Mouse (Mus musculus) 3T3-L1 (cell line): ENCODE measurements around the gene Irgc1.

Source experiments
- DNase-seq: peaks from one replicate; pipeline ENCODE4 v3.0.0-alpha.2; 2015; ENCODE audit warnings: low read depth, low spot score

Gene Irgc1

GRCm38 (mm10) chr7:24472442-24472841, 20.3 kb upstream of the Irgc1 start:
- DNase-seq: peak; percentile 11

DNA sequence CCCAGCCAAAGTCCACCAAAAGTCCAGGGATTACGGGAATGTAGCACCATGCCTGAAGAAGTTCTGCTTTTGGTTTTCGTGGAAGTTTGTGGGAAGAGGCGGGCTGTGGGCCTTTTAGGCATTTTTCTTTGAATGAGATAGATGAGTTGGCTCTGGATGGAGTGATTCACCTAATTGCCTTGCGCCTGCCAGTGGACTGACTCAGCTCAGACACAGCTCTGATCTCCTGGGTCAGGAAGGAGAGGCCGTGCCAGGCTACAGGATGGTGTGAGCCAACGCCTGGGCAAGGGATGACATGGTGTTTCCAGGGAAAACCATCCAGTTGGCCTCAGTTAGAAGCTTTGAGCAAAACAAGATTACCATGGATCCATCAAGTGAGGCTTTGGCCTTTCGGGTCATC, 18.3 kb upstream of the Irgc1 start:
- peak; percentile 97 for DNase-seq

- DNase-seq: peak; percentile 42
Measured at GRCm38 (mm10) chr7:24469126-24469525, 17.0 kb upstream of the Irgc1 start.

DNA sequence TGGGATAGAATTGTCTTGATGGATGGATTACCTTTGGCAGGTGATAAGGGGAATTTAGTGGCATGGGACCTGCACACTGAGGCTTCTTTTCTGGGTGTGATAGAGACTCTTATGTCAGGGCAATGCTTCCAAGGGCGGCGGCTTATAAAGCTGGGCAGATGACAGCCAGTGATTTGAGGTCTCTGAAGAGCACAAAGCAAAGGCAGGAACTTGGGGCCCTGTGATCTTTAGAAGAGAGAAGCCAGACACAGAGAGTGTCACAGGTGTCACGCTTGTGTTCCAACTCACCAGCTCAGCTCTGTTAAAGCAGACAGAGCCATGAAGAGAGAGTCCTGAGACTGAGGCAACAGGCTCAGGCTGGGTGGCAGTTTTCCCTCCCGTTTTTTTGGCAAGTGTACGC, 15.8 kb upstream of the Irgc1 start:
- no peak for DNase-seq

GRCm38 (mm10) chr7:24466835-24467234, 14.7 kb upstream of the Irgc1 start:
- DNase-seq: no peak

DNA sequence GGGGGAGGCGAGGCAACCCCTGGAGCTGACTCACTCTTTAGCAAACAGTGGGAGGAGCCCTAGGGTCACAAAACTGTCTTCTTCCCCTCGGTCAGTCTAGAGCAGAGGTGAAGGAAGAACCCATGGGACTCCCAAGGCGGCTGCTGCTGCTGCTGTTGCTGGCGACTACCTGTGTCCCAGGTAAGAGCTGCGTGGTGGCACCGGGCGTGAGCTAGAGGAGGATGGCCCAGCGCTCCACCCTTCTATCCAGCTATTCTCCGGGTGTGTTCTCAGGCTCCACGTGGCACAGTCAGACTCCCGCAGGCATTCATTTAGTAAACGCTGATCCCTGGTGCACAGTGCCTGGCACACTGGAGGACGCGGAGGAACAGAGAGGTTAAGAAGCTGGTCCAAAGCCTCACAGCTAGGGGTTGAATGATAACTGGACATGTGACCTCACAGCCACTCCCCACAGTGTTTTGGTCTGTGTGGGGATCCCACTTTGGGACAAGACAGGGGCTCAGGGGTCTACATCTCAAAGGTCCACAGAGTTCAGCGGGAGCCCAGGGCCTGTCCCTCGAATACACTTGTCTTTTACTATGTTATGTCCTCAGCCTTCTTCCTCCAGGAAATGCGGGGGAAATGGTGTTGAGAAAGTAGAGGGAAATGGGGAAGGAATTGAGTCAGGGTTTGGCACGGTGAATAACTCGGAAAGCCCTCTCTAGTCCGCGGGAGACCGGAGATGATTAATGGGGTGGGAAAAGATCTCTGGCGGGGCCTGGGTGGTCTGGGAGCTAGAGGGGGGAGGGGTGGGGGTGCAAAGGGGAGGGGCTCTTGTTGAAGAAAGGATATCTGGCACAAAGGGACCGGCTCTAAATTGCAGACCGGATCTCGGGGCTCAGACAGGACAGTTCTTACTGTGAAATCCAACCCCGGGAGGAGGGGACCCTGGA, 10.6 kb upstream of the Irgc1 start, which contains the start of gene Plaur:
Gene Plaur, plus strand, starts transcription at position 97 of the 932 bp plus-strand sequence.
- DNase-seq: peak; percentile 71

DNA sequence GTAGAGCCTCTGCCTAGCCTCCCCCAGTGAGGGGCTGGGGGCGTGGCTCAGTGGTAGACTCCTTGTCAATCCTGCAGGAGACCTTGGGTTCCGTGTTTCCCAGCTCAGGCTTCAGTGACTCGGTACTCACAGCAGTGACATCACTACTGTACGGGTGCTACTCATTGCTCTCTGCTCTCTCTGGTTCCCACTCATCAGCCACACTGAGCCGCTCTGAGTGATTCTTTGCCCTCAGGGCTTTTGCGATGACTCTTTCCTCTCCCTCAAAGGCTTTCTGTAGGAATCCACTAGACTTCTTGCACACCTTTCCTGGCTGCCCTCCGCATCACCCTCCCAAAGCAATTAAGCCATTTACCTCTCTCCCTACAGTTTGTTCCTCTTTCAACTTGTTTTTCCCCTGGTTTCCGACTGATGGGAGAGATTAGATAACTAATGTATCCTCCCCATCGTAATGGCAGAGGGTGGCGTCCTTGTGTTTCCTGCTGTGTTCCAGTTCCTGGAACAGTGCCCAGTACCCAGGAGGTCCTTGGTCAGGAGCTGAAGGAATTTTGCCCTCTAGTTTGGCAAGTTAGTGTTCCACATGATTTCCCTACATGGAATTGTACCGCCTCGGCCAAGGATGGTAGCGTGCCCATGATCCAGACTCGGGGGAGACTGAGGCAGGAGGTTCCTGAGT, 9.4 kb upstream of the Irgc1 start:
- peak; percentile 84 for DNase-seq

DNA sequence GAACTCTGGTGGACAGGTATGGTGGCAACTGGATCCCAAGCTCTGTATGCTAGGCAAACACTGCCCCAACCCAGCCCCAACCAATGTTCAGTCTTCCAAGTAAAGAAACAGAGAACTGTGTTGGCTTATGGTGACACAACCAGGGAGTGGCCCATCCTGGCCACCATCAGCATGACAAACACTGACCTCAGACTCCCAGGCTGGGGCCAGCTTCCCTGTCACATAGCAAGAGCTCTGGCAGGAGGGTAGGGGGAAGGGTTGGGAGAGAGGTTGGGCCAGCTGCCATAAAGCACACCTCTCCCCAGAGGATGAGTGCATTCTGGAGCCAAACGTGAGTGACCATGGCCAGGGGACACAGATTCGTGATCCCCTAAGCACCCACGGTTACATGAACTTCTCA, 7.7 kb upstream of the Irgc1 start:
- peak; percentile 51 for DNase-seq

GRCm38 (mm10) chr7:24459440-24459839, 7.3 kb upstream of the Irgc1 start:
- DNase-seq: peak; percentile 79

- DNase-seq: no peak
Measured at GRCm38 (mm10) chr7:24457726-24458370, 5.8 kb upstream of the Irgc1 start.

GRCm38 (mm10) chr7:24455726-24456125, 3.6 kb upstream of the Irgc1 start:
- no peak for DNase-seq

- no peak for DNase-seq
Measured at GRCm38 (mm10) chr7:24454199-24454598, 2.1 kb upstream of the Irgc1 start.

DNA sequence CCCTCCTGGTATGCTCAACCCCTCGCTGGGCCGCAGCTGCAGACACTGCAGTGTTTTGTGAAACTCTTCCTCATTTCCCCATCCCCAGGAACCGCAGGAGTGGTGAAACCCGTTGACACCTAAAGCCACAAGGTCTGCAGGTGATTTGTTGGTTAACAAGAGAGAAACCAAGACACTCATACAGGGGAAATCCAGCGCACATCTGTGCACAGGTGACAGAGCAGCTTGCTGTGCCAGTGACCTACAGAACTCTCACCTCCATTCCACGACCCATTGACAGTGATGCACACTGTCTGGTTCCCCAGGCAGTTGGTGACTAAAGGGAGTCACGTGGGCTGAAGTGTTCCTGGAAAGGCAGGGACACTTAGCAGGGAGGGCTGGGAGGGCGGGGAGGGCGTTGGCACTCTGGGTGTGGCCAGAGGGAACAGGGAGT, 1.5 kb downstream of the Irgc1 start:
- no peak for DNase-seq

DNA sequence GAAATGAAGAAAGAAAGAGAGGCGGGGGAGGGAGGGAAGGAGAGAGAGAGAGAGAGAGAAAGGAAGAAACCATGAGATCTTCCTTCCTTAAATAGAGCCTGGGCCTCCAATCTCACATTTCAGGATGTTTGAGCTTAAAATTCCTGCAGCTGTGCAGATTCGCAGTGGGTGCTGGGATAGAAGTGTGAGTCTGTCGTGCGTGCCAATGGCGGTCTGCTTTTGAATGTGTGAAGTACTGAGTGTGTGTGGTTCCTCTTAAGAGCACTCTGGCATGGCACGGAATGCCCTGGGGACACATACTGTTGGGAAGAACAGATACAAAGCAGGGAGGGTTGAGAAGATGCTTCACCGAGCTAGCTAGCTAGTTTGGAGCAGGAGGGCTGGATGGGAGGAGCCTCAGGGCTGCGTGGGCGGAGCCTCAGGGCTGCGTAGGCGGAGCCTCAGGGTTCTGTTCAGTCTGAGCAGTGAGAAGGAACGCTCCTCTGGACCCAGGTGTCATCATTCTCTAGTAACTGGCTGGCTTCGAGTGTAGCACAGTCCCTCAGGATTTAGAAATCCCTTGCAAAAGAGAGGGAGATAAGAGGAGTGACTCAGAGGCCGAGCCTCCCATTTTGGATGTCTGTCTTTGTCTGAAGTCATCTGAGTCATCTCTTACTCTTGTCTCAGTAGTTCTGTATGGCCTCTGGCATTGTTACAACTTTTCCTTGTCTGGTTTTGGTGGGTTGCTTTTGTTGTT, 3.1 kb downstream of the Irgc1 start:
- DNase-seq: peak; percentile 92

- DNase-seq: no peak
Measured at GRCm38 (mm10) chr7:24446697-24447340, 5.3 kb downstream of the Irgc1 start.

GRCm38 (mm10) chr7:24445266-24445926, 6.7 kb downstream of the Irgc1 start:
- DNase-seq: no peak

DNA sequence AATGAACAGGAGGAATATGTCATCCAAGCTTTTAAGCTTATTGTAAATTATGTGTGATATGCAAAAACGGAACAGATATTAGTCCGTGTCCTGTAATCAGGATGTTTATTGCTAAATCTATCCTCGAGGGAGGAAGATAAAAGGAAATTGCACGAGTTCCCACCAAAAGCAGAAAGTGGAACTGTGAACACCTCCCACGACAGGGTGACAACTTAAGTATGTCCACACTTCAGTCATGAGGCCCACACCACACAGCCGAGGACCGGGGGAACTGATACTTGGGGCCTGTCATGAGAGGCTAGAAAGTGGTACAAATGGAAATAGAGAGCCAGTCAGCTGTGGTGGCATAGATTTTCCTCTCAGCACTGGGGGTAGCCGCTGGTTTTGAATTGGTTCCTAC, 9.8 kb downstream of the Irgc1 start:
- DNase-seq: no peak

- DNase-seq: peak; percentile 82
Measured at GRCm38 (mm10) chr7:24441785-24442184, 10.3 kb downstream of the Irgc1 start.

- DNase-seq: no peak
Measured at GRCm38 (mm10) chr7:24439891-24440290, 12.2 kb downstream of the Irgc1 start.

DNA sequence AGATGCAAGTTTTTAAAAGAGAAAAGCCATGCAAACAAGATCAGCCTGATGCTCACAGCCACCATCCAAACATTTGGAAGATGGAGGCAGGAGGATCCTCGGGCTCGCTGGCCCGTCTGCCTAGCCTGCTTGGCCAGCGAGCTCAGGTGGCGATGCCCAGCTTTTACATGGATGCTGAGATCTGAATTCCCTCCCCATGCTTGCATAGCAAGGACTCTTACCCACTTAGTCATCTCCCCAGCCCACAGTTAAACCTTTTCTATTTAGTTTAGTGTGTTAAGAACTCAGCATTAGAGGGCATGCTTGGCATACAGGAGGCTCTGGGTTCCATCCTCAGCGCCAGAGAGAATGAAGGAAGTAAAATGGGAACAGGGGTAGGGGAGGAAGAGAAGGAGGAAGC, 12.9 kb downstream of the Irgc1 start:
- DNase-seq: peak; percentile 31
